Mouse (Mus musculus): Measurements from ENCODE around the gene Tbc1d21. TPM values are rescaled to one million over a fixed set of nuclear protein-coding genes. Genes with fewer than 3 reads are reported as not detected.

The Tbc1d21 gene
- not detected for polyA plus RNA-seq (2015; fragmentation: Illumina TruSeq; extraction: RNeasy Lipid Tissue Mini Kit (QIAGEN cat#74804); ENCODE audit: low read depth, low replicate concordance)

DNA sequence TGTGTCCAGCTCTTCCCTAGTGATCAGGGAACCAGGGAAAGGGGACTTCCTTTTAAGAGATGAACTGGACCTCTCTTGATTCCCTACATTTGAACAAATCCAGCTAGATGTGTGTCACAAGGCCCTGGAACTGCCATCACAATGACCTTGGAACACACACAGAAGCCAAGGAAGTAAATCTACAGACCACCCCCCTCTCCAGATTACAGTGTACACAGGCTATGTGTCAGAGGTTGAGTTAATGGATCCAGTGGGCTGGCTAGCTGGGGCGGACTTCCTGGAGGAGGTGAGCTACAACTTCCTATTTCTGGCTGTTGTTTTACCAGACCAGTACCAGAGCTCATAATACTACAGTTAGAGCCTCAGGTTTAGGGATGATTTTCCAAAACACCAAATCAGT lies at the start of gene Tbc1d21:
Tbc1d21 (minus strand) TSS at position 101 of the 400 bp plus-strand sequence.

DNA sequence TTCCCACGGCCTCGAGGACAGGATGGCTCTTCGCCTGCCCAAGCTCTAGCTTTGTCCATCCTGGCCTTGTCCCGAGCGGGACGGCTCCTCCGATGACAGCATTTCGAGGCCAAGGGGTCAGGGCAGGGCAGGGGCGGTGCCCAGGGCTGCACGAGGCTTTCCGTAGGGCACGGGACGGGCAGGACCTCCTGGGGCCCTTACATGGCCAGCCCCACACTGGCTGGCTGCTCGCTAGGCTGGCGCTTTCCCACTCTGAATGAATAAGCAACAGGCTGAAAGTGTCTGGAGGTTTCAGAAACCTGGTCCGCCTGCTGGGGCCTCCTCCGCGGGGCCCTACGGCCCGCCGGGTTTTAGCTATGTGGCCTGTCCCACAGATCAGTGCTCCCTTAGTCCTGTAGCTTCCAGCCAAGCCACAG lies 57.3 kb downstream of the Tbc1d21 start, which contains the start of gene Loxl1:
Loxl1 (minus strand) TSS at position 243 of the 416 bp plus-strand sequence.

Other genes starting within 250 kb of the Tbc1d21 start
- gene Islr, start 166.1 kb downstream of the Tbc1d21 start, polyA plus RNA-seq (2015; fragmentation: Illumina TruSeq; extraction: RNeasy Lipid Tissue Mini Kit (QIAGEN cat#74804); ENCODE audit: low read depth, low replicate concordance): 12.1 TPM
- gene Islr2, start 166.1 kb downstream of the Tbc1d21 start, polyA plus RNA-seq (2015; fragmentation: Illumina TruSeq; extraction: RNeasy Lipid Tissue Mini Kit (QIAGEN cat#74804); ENCODE audit: low read depth, low replicate concordance): 34.3 TPM
- gene Pml, start 120.7 kb downstream of the Tbc1d21 start, polyA plus RNA-seq (2015; fragmentation: Illumina TruSeq; extraction: RNeasy Lipid Tissue Mini Kit (QIAGEN cat#74804); ENCODE audit: low read depth, low replicate concordance): 8.1 TPM
- gene Stoml1, start 117.3 kb downstream of the Tbc1d21 start, polyA plus RNA-seq (2015; fragmentation: Illumina TruSeq; extraction: RNeasy Lipid Tissue Mini Kit (QIAGEN cat#74804); ENCODE audit: low read depth, low replicate concordance): 76.6 TPM
- 1.4 TPM for gene Loxl1, start 57.3 kb downstream of the Tbc1d21 start, polyA plus RNA-seq (2015; fragmentation: Illumina TruSeq; extraction: RNeasy Lipid Tissue Mini Kit (QIAGEN cat#74804); ENCODE audit: low read depth, low replicate concordance)
- gene Insyn1, start 118.1 kb upstream of the Tbc1d21 start, polyA plus RNA-seq (2015; fragmentation: Illumina TruSeq; extraction: RNeasy Lipid Tissue Mini Kit (QIAGEN cat#74804); ENCODE audit: low read depth, low replicate concordance): 163 TPM
- gene Cd276, start 185.0 kb upstream of the Tbc1d21 start, polyA plus RNA-seq (2015; fragmentation: Illumina TruSeq; extraction: RNeasy Lipid Tissue Mini Kit (QIAGEN cat#74804); ENCODE audit: low read depth, low replicate concordance): 7.3 TPM
- gene Nptn, start 211.8 kb upstream of the Tbc1d21 start, polyA plus RNA-seq (2015; fragmentation: Illumina TruSeq; extraction: RNeasy Lipid Tissue Mini Kit (QIAGEN cat#74804); ENCODE audit: low read depth, low replicate concordance): 1,281 TPM